Mouse (Mus musculus): ENCODE measurements at regions not wholly inside any gene's neighbourhood (a gene's known extent, or its start where the extent isn't known, plus 50 kb on each side); places are given as distances from the start of the nearest gene placed in this dataset.

GRCm38 (mm10) chr14:48748976-48749375 is 75.4 kb upstream of the Otx2 start:
- Histone ChIP-seq H3K27ac (no peak overlapping the region), H3K9me3 (replicated peaks) (no peaks in the 10 kb centered on the region), H3K9ac (no peak overlapping the region), H3K4me2 (replicated peaks) (no peak overlapping the region), H3K27me3 (no peaks in the 10 kb centered on the region), H3K4me1 (peaks cover 28% of the 10 kb centered on the region), H3K36me3 (no peaks in the 10 kb centered on the region), H3K4me3 (no peak overlapping the region)
- 94% methylated on average over 12 of the region's 12 CpGs for WGBS
- ATAC-seq (ENCODE audit: low FRiP score), result no peak

GRCm38 (mm10) chr14:48747936-48748335 is 74.3 kb upstream of the Otx2 start:
- Histone ChIP-seq H3K4me2 (replicated peaks) (no peak overlapping the region), H3K9ac (no peak overlapping the region), H3K27ac (no peak overlapping the region), H3K36me3 (no peaks in the 10 kb centered on the region), H3K27me3 (no peaks in the 10 kb centered on the region), H3K9me3 (replicated peaks) (no peaks in the 10 kb centered on the region), H3K4me3 (no peak overlapping the region), H3K4me1 (peaks cover 18% of the 10 kb centered on the region)
- ATAC-seq (ENCODE audit: low FRiP score), result no peak
- 85% methylated on average over 1 of the region's 1 CpGs for WGBS

- H3K4me1 ChIP-seq, result no peaks in the 10 kb centered on the region
- no peaks in the 10 kb centered on the region for H3K36me3 ChIP-seq
- no peak overlapping the region for H3K4me2 ChIP-seq (replicated peaks)
- no peaks in the 10 kb centered on the region for H3K9me3 ChIP-seq (replicated peaks)
- H3K27ac ChIP-seq, result no peak overlapping the region
- 57% methylated on average over 7 of the region's 7 CpGs for WGBS
- peak; percentile 50; the same call in 1 of the 2 replicates for ATAC-seq (ENCODE audit: low FRiP score)
- H3K27me3 ChIP-seq, result 0 out of 2 replicates have a peak, but pooled peaks cover 3% of the 10 kb centered on the region
- H3K9ac ChIP-seq, result no peak overlapping the region
- H3K4me3 ChIP-seq, result no peak overlapping the region
These were observed 67.5 kb upstream of the Otx2 start for GRCm38 (mm10) chr14:48740942-48741602.

GRCm38 (mm10) chr14:48739121-48739520 is 65.5 kb upstream of the Otx2 start:
- Histone ChIP-seq H3K9ac (no peak overlapping the region), H3K9me3 (replicated peaks) (no peaks in the 10 kb centered on the region), H3K4me3 (no peak overlapping the region), H3K27ac (no peak overlapping the region), H3K4me2 (replicated peaks) (no peak overlapping the region), H3K4me1 (no peaks in the 10 kb centered on the region), H3K27me3 (0 out of 2 replicates have a peak, but pooled peaks cover 3% of the 10 kb centered on the region), H3K36me3 (no peaks in the 10 kb centered on the region)
- no peak for ATAC-seq (ENCODE audit: low FRiP score)
- 92% methylated on average over 4 of the region's 4 CpGs for WGBS

GRCm38 (mm10) chr14:48738641-48739040 is 65.0 kb upstream of the Otx2 start:
- WGBS, result 77% methylated on average over 10 of the region's 10 CpGs
- H3K9ac ChIP-seq, result no peak overlapping the region
- H3K36me3 ChIP-seq, result no peaks in the 10 kb centered on the region
- no peak overlapping the region for H3K4me3 ChIP-seq
- H3K9me3 ChIP-seq (replicated peaks), result no peaks in the 10 kb centered on the region
- no peak overlapping the region for H3K4me2 ChIP-seq (replicated peaks)
- H3K27me3 ChIP-seq, result 0 out of 2 replicates have a peak, but pooled peaks cover 3% of the 10 kb centered on the region
- ATAC-seq (ENCODE audit: low FRiP score), result no peak
- no peaks in the 10 kb centered on the region for H3K4me1 ChIP-seq
- no peak overlapping the region for H3K27ac ChIP-seq

- Histone ChIP-seq H3K9ac (no peak overlapping the region), H3K4me2 (replicated peaks) (no peak overlapping the region), H3K27me3 (0 out of 2 replicates have a peak, but pooled peaks cover 3% of the 10 kb centered on the region), H3K27ac (no peak overlapping the region), H3K36me3 (no peaks in the 10 kb centered on the region), H3K4me1 (no peaks in the 10 kb centered on the region), H3K9me3 (replicated peaks) (no peaks in the 10 kb centered on the region), H3K4me3 (no peak overlapping the region)
- WGBS, result 34% methylated on average over 10 of the region's 10 CpGs
- ATAC-seq (ENCODE audit: low FRiP score), result no peak
These were observed 64.6 kb upstream of the Otx2 start for GRCm38 (mm10) chr14:48738213-48738612.

GRCm38 (mm10) chr14:48736969-48737860 is 63.6 kb upstream of the Otx2 start:
- no peaks in the 10 kb centered on the region for H3K4me1 ChIP-seq
- no peaks in the 10 kb centered on the region for H3K36me3 ChIP-seq
- no peaks in the 10 kb centered on the region for H3K9me3 ChIP-seq (replicated peaks)
- H3K4me2 ChIP-seq (replicated peaks), result no peak overlapping the region
- 65% methylated on average over 14 of the region's 14 CpGs for WGBS
- no peak overlapping the region for H3K9ac ChIP-seq
- no peak overlapping the region for H3K27ac ChIP-seq
- 0 out of 2 replicates have a peak, but pooled peaks cover 3% of the 10 kb centered on the region for H3K27me3 ChIP-seq
- H3K4me3 ChIP-seq, result no peak overlapping the region
- no peak for ATAC-seq (ENCODE audit: low FRiP score)

GRCm38 (mm10) chr14:48736211-48736610 is 62.6 kb upstream of the Otx2 start:
- Histone ChIP-seq H3K4me2 (replicated peaks) (no peak overlapping the region), H3K27me3 (0 out of 2 replicates have a peak, but pooled peaks cover 3% of the 10 kb centered on the region), H3K9ac (no peak overlapping the region), H3K4me3 (no peak overlapping the region), H3K9me3 (replicated peaks) (no peaks in the 10 kb centered on the region), H3K36me3 (no peaks in the 10 kb centered on the region), H3K27ac (no peak overlapping the region), H3K4me1 (no peaks in the 10 kb centered on the region)
- ATAC-seq (ENCODE audit: low FRiP score), result no peak
- 68% methylated on average over 6 of the region's 6 CpGs for WGBS

GRCm38 (mm10) chr14:48729996-48730395 is 56.4 kb upstream of the Otx2 start:
- Histone ChIP-seq H3K4me3 (no peak overlapping the region), H3K9me3 (replicated peaks) (no peaks in the 10 kb centered on the region), H3K36me3 (no peaks in the 10 kb centered on the region), H3K4me2 (replicated peaks) (no peak overlapping the region), H3K4me1 (no peaks in the 10 kb centered on the region), H3K27me3 (no peaks in the 10 kb centered on the region), H3K27ac (no peak overlapping the region), H3K9ac (no peak overlapping the region)
- WGBS, result 85% methylated on average over 2 of the region's 2 CpGs
- ATAC-seq (ENCODE audit: low FRiP score), result no peak
